Mouse (Mus musculus): Measurements from ENCODE around the gene Oxld1. TPM values are rescaled to one million over a fixed set of nuclear protein-coding genes. Genes with fewer than 3 reads are reported as not detected.

Gene Oxld1
- total and polyA plus RNA-seq, 3 experiments: 52.0 to 61.6 (median 57.4) TPM

- Histone ChIP-seq H3K36me3 (ENCODE audit: control insufficient read depth, insufficient read depth, low read length) (no peaks in the 10 kb centered on the region), H3K4me1 (ENCODE audit: control insufficient read depth, insufficient read depth, low read length) (no peaks in the 10 kb centered on the region), H3K4me3 (no peak overlapping the region), H3K9ac (ENCODE audit: low read depth, low read length) (no peak overlapping the region), H3K79me2 (replicated peaks; ENCODE audit: control insufficient read depth, insufficient read depth, low read length) (no peaks in the 10 kb centered on the region), H3K27me3 (ENCODE audit: control insufficient read depth, insufficient read depth, low read length) (no peaks in the 10 kb centered on the region), H3K27ac (no peak overlapping the region)
- intact Hi-C loops (cut with DNase I): no loop called here
- WGBS: 88% methylated on average over 7 of the region's 7 CpGs
- no peak for DNase-seq
- TF ChIP-seq POLR2A (IDR thresholded peaks at IDR 0.05; ENCODE audit: insufficient read depth, low read depth, low read length) (no peak), EP300 (IDR thresholded peaks at IDR 0.05; ENCODE audit: insufficient read depth, low read depth, low read length) (no peak), CTCF (IDR thresholded peaks at IDR 0.05) (no peak)
Measured at GRCm38 (mm10) chr11:120447179-120447578, 10.7 kb downstream of the Oxld1 start.

GRCm38 (mm10) chr11:120445475-120445874 lies 12.4 kb downstream of the Oxld1 start:
- no peaks in the 10 kb centered on the region for H3K79me2 ChIP-seq (replicated peaks; ENCODE audit: control insufficient read depth, insufficient read depth, low read length)
- H3K36me3 ChIP-seq (ENCODE audit: control insufficient read depth, insufficient read depth, low read length): no peaks in the 10 kb centered on the region
- H3K4me1 ChIP-seq (ENCODE audit: control insufficient read depth, insufficient read depth, low read length): no peaks in the 10 kb centered on the region
- DNase-seq: no peak
- no peak overlapping the region for H3K4me3 ChIP-seq
- 52% methylated on average over 3 of the region's 3 CpGs for WGBS
- TF ChIP-seq EP300 (IDR thresholded peaks at IDR 0.05; ENCODE audit: insufficient read depth, low read depth, low read length) (no peak), POLR2A (IDR thresholded peaks at IDR 0.05; ENCODE audit: insufficient read depth, low read depth, low read length) (no peak), CTCF (IDR thresholded peaks at IDR 0.05) (no peak)
- H3K27me3 ChIP-seq (ENCODE audit: control insufficient read depth, insufficient read depth, low read length): no peaks in the 10 kb centered on the region
- H3K27ac ChIP-seq: no peak overlapping the region
- intact Hi-C loops (cut with DNase I): no loop called here
- no peak overlapping the region for H3K9ac ChIP-seq (ENCODE audit: low read depth, low read length)

GRCm38 (mm10) chr11:120444106-120444505 lies 13.8 kb downstream of the Oxld1 start:
- Histone ChIP-seq H3K4me3 (no peak overlapping the region), H3K36me3 (ENCODE audit: control insufficient read depth, insufficient read depth, low read length) (no peaks in the 10 kb centered on the region), H3K27me3 (ENCODE audit: control insufficient read depth, insufficient read depth, low read length) (no peaks in the 10 kb centered on the region), H3K79me2 (replicated peaks; ENCODE audit: control insufficient read depth, insufficient read depth, low read length) (no peaks in the 10 kb centered on the region), H3K27ac (no peak overlapping the region), H3K4me1 (ENCODE audit: control insufficient read depth, insufficient read depth, low read length) (no peaks in the 10 kb centered on the region), H3K9ac (ENCODE audit: low read depth, low read length) (no peak overlapping the region)
- no peak for TF ChIP-seq CTCF (IDR thresholded peaks at IDR 0.05)
- no peak for TF ChIP-seq EP300 (IDR thresholded peaks at IDR 0.05; ENCODE audit: insufficient read depth, low read depth, low read length)
- TF ChIP-seq POLR2A (IDR thresholded peaks at IDR 0.05; ENCODE audit: insufficient read depth, low read depth, low read length): no peak
- no peak for DNase-seq
- 64% methylated on average over 6 of the region's 6 CpGs for WGBS
- intact Hi-C loops (cut with DNase I): no loop called here

GRCm38 (mm10) chr11:120442765-120443280 lies 15.0 kb downstream of the Oxld1 start:
- Histone ChIP-seq H3K4me1 (ENCODE audit: control insufficient read depth, insufficient read depth, low read length) (peaks cover 1% of the 10 kb centered on the region; the same call in 1 of the 2 replicates), H3K27me3 (ENCODE audit: control insufficient read depth, insufficient read depth, low read length) (no peaks in the 10 kb centered on the region), H3K36me3 (ENCODE audit: control insufficient read depth, insufficient read depth, low read length) (no peaks in the 10 kb centered on the region), H3K27ac (no peak overlapping the region), H3K79me2 (replicated peaks; ENCODE audit: control insufficient read depth, insufficient read depth, low read length) (no peaks in the 10 kb centered on the region), H3K4me3 (no peak overlapping the region), H3K9ac (ENCODE audit: low read depth, low read length) (no peak overlapping the region)
- TF ChIP-seq EP300 (IDR thresholded peaks at IDR 0.05; ENCODE audit: insufficient read depth, low read depth, low read length): no peak
- TF ChIP-seq CTCF (IDR thresholded peaks at IDR 0.05): no peak
- no peak for TF ChIP-seq POLR2A (IDR thresholded peaks at IDR 0.05; ENCODE audit: insufficient read depth, low read depth, low read length)
- no peak for DNase-seq
- 88% methylated on average over 3 of the region's 3 CpGs for WGBS
- intact Hi-C loops (cut with DNase I): no loop called here

GRCm38 (mm10) chr11:120442344-120442743 lies 15.5 kb downstream of the Oxld1 start, which contains the start of gene Tspan10:
Gene Tspan10, plus strand, starts transcription at chr11:120442644.
- WGBS: 86% methylated on average over 3 of the region's 3 CpGs
- H3K36me3 ChIP-seq (ENCODE audit: control insufficient read depth, insufficient read depth, low read length): no peaks in the 10 kb centered on the region
- no peaks in the 10 kb centered on the region for H3K79me2 ChIP-seq (replicated peaks; ENCODE audit: control insufficient read depth, insufficient read depth, low read length)
- no peak within 1 kb of the TSS for H3K4me3 ChIP-seq
- intact Hi-C loops (cut with DNase I): no loop called here
- H3K27ac ChIP-seq: no peak within 1 kb of the TSS
- H3K27me3 ChIP-seq (ENCODE audit: control insufficient read depth, insufficient read depth, low read length): no peaks in the 10 kb centered on the region
- TF ChIP-seq CTCF (IDR thresholded peaks at IDR 0.05): no peak
- no peak within 1 kb of the TSS for H3K9ac ChIP-seq (ENCODE audit: low read depth, low read length)
- peaks cover 1% of the 10 kb centered on the region; the same call in 1 of the 2 replicates for H3K4me1 ChIP-seq (ENCODE audit: control insufficient read depth, insufficient read depth, low read length)
- DNase-seq: no peak

- peak overlapping the region; percentile 89 for H3K27ac ChIP-seq
- WGBS: 24% methylated on average over 12 of the region's 12 CpGs
- TF ChIP-seq CTCF (IDR thresholded peaks at IDR 0.05) (no peak), POLR2A (IDR thresholded peaks at IDR 0.05; ENCODE audit: insufficient read depth, low read depth, low read length) (no peak), EP300 (IDR thresholded peaks at IDR 0.05; ENCODE audit: insufficient read depth, low read depth, low read length) (0 out of 2 replicates have a peak, but pooled peaks have one; percentile 2)
- H3K9ac ChIP-seq (ENCODE audit: low read depth, low read length): peak overlapping the region; percentile 74
- peaks cover 5% of the 10 kb centered on the region for H3K4me1 ChIP-seq (ENCODE audit: control insufficient read depth, insufficient read depth, low read length)
- no peaks in the 10 kb centered on the region for H3K27me3 ChIP-seq (ENCODE audit: control insufficient read depth, insufficient read depth, low read length)
- H3K79me2 ChIP-seq (replicated peaks; ENCODE audit: control insufficient read depth, insufficient read depth, low read length): peaks cover 9% of the 10 kb centered on the region
- no peak for DNase-seq
- H3K36me3 ChIP-seq (ENCODE audit: control insufficient read depth, insufficient read depth, low read length): peaks cover 7% of the 10 kb centered on the region
- peak overlapping the region; percentile 80 for H3K4me3 ChIP-seq
- intact Hi-C loops (cut with DNase I): loop anchor here (2.0 kb wide), 1 partner anchor 19 kb away; no protein-coding TSS in a partner anchor
Measured at GRCm38 (mm10) chr11:120437857-120438385, 19.9 kb downstream of the Oxld1 start.
